Mouse (Mus musculus) ES-E14 (cell line): Measurements from ENCODE around the gene Hydin.

Source experiments
- CHD2 ChIP-seq: IDR thresholded peaks from 2 replicates; pipeline ENCODE4 v1.6.1; 2014; ENCODE audit warnings: mild to moderate bottlenecking, low read depth, low read length, inconsistent platforms
- HCFC1 ChIP-seq: IDR thresholded peaks from 2 replicates; pipeline ENCODE4 v1.6.1; 2012; ENCODE audit warnings: low read length, inconsistent platforms, borderline replicate concordance; ENCODE audit not compliant: insufficient read depth
- MAFK ChIP-seq: IDR thresholded peaks from 2 replicates; pipeline ENCODE4 v1.6.1; 2014; ENCODE audit warnings: mild to moderate bottlenecking, low read depth, low read length, inconsistent platforms; ENCODE audit not compliant: insufficient read depth

- no peak for TF ChIP-seq HCFC1
- TF ChIP-seq CHD2 = no peak
- TF ChIP-seq MAFK = no peak
Measured at GRCm38 (mm10) chr8:110522985-110523384, 256.2 kb downstream of the Hydin start.
